Mouse (Mus musculus): Measurements from ENCODE around the gene Fxyd7.

DNA sequence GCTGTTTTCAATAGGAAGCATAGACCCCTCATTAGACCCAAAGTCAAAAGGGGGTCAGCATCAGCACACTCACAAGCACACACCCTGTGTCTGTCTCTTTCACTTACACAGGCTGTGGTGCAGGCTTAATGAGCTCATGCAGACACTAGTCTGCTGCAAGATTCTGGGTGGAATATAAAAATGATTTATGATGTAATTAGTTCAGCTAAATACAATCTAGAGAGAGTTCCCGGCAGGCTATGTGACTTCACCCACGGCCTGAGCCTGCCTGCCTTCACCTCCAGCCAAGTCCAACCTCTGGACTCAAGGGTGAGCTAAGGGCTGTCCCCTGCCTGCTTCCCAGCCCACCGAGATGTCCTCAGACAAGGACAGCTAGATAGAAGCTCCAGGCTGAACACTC, 42.4 kb downstream of the Fxyd7 start:
- no peak for TF ChIP-seq CTCF (IDR thresholded peaks at IDR 0.05; ENCODE audit: borderline replicate concordance, insufficient read depth, low read depth, low read length)
- no peak for TF ChIP-seq POLR2A (IDR thresholded peaks at IDR 0.05; ENCODE audit: borderline replicate concordance, insufficient read depth, low read length)

Data from cerebellum, adult 2 months (tissue).